Mouse (Mus musculus) embryonic facial prominence, embryonic 11.5 days (tissue): ENCODE measurements at regions not wholly inside any gene's neighbourhood (a gene's known extent, or its start where the extent isn't known, plus 50 kb on each side); places are given as distances from the start of the nearest gene placed in this dataset.
A peak's percentile ranks its signal among the peaks of the same experiment; 100 is the strongest.

Experiments
- ATAC-seq: fragments of 200-750 bp; cut with Nextera tagmentation; replicated peaks from 2 replicates; pipeline ENCODE4 v1.8.0; 2017; ENCODE audit warnings: low read depth; ENCODE audit not compliant: insufficient number of reproducible peaks, low FRiP score, low TSS enrichment
- DNase-seq: peaks from one replicate; pipeline ENCODE4 v3.0.0-alpha.2; 2015; ENCODE audit warnings: low spot score
- H3K27ac ChIP-seq: fragments of 300-500 bp; sonication (generic); replicated peaks from 2 replicates; pipeline ENCODE4 v1.5.1; 2014; ENCODE audit warnings: mild to moderate bottlenecking, low read depth, low read length, control low read depth
- H3K27me3 ChIP-seq: fragments of 300-500 bp; sonication (generic); 2 replicates; pipeline ENCODE4 v1.6.1; 2014; ENCODE audit warnings: mild to moderate bottlenecking, low read length, moderate library complexity, mixed read lengths; ENCODE audit not compliant: control insufficient read depth, insufficient read depth
- H3K36me3 ChIP-seq: fragments of 300-500 bp; sonication (generic); replicated peaks from 2 replicates; pipeline ENCODE4 v1.6.1; 2014; ENCODE audit warnings: low read depth, mild to moderate bottlenecking, low read length, moderate library complexity, mixed read lengths; ENCODE audit not compliant: control insufficient read depth, insufficient read depth
- H3K4me1 ChIP-seq: fragments of 300-500 bp; sonication (generic); 2 replicates; pipeline ENCODE4 v1.6.1; 2014; ENCODE audit warnings: low read length, mixed read lengths; ENCODE audit not compliant: control insufficient read depth, insufficient read depth
- H3K4me2 ChIP-seq: fragments of 300-500 bp; sonication (generic); 2 replicates; pipeline ENCODE4 v1.6.1; 2014; ENCODE audit warnings: low read depth, mild to moderate bottlenecking, control low read depth, low read length, moderate library complexity
- H3K4me3 ChIP-seq: fragments of 300-500 bp; sonication (generic); 2 replicates; pipeline ENCODE4 v1.5.1; 2014; ENCODE audit warnings: low read depth, low read length, control low read depth
- H3K9ac ChIP-seq: fragments of 300-500 bp; sonication (generic); replicated peaks from 2 replicates; pipeline ENCODE4 v1.6.1; 2014; ENCODE audit warnings: mild to moderate bottlenecking, control low read depth, low read length
- H3K9me3 ChIP-seq: fragments of 300-500 bp; sonication (generic); replicated peaks from 2 replicates; pipeline ENCODE4 v1.6.1; 2016; ENCODE audit warnings: mild to moderate bottlenecking, low read length, inconsistent platforms, mixed read lengths; ENCODE audit not compliant: control insufficient read depth
- WGBS: fragments of 180-500 bp; shearing (Covaris S2); extraction: QIAGEN DNeasy Blood & Tissue Kit; methylation state at CpG from one replicate; pipeline ENCODE4 v1.1.7; 2014; 5-methylcytosine and 5-hydroxymethylcytosine counted together

GRCm38 (mm10) chr19:51237509-51238180 is 559.2 kb upstream of the Sorcs1 start:
- Histone ChIP-seq H3K9ac (no peak overlapping the region), H3K9me3 (no peaks in the 10 kb centered on the region), H3K27ac (no peak overlapping the region), H3K36me3 (no peaks in the 10 kb centered on the region), H3K4me1 (no peaks in the 10 kb centered on the region), H3K27me3 (no peaks in the 10 kb centered on the region), H3K4me3 (no peak overlapping the region), H3K4me2 (no peak overlapping the region)
- no peak for DNase-seq
- WGBS: 84% methylated on average over 1 of the region's 1 CpGs
- no peak for ATAC-seq

- Histone ChIP-seq H3K27me3 (no peaks in the 10 kb centered on the region), H3K4me3 (no peak overlapping the region), H3K27ac (no peak overlapping the region), H3K9ac (no peak overlapping the region), H3K36me3 (no peaks in the 10 kb centered on the region), H3K4me1 (no peaks in the 10 kb centered on the region), H3K4me2 (no peak overlapping the region), H3K9me3 (no peaks in the 10 kb centered on the region)
- ATAC-seq: no peak
- WGBS: 36% methylated on average over 2 of the region's 2 CpGs
- DNase-seq: no peak
Measured at GRCm38 (mm10) chr19:51232525-51232924, 554.1 kb upstream of the Sorcs1 start.

DNA sequence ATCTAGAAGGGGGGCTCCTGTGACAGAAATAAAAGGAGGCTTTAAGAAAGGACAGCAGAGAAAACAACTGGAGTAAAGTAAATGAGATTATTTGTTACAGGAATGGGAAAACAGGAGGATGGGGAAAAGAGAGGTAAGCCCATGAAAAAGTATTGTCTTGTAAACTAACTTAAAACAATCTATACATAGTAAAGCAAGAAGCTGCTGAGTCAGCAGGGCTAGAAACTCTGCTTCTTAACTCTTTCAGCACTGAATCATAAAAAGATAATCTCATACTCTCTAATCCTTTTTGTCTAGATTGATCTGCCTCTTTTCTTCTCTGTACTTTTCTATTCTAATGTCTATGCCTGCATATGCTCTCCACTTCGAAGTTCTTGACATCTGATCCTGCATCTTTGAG is 548.5 kb upstream of the Sorcs1 start:
- WGBS: 25% methylated on average over 1 of the region's 1 CpGs
- no peaks in the 10 kb centered on the region for H3K9me3 ChIP-seq
- ATAC-seq: no peak
- no peak overlapping the region for H3K9ac ChIP-seq
- no peaks in the 10 kb centered on the region for H3K27me3 ChIP-seq
- H3K36me3 ChIP-seq: no peaks in the 10 kb centered on the region
- DNase-seq: no peak
- H3K4me2 ChIP-seq: no peak overlapping the region
- no peaks in the 10 kb centered on the region for H3K4me1 ChIP-seq
- H3K4me3 ChIP-seq: no peak overlapping the region
- H3K27ac ChIP-seq: no peak overlapping the region

DNA sequence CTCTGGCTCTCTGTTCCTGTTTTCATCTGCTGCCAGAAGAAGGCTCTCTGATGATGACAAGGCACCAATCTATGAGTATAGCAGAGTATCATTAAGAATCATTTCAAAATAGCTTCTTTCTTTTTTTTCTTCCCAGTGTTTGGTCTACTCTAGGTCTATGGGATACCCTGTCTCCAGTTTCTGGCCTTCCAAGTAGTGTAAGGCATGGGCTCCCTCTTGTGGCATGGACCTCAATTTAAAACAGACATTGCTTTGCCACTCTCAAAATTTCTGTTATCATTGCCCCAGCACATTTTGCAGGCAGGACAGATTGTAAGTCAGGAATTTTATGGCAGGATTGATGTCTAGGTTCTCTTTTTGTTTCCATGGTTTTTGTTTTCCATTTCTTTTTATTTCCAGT is 522.9 kb upstream of the Sorcs1 start:
- H3K9ac ChIP-seq: no peak overlapping the region
- DNase-seq (peak; percentile 60), ATAC-seq (0 out of 2 replicates have a peak, but pooled peaks have one; percentile 52)
- H3K27ac ChIP-seq: no peak overlapping the region
- no peak overlapping the region for H3K4me3 ChIP-seq
- no peak overlapping the region for H3K4me2 ChIP-seq
- no peaks in the 10 kb centered on the region for H3K36me3 ChIP-seq
- H3K4me1 ChIP-seq: no peaks in the 10 kb centered on the region
- no peaks in the 10 kb centered on the region for H3K9me3 ChIP-seq
- H3K27me3 ChIP-seq: no peaks in the 10 kb centered on the region
